Mouse (Mus musculus) spleen, postnatal 36 days (tissue): ENCODE results near the gene Il25.

ENCODE experiments used
- DNase-seq, 2 experiments: peaks; one replicate each; pipeline ENCODE4 v3.0.0; 2022; ENCODE audit warnings: low spot score in 2 of 2, mixed read lengths in 1 of 2

Gene Il25

DNA sequence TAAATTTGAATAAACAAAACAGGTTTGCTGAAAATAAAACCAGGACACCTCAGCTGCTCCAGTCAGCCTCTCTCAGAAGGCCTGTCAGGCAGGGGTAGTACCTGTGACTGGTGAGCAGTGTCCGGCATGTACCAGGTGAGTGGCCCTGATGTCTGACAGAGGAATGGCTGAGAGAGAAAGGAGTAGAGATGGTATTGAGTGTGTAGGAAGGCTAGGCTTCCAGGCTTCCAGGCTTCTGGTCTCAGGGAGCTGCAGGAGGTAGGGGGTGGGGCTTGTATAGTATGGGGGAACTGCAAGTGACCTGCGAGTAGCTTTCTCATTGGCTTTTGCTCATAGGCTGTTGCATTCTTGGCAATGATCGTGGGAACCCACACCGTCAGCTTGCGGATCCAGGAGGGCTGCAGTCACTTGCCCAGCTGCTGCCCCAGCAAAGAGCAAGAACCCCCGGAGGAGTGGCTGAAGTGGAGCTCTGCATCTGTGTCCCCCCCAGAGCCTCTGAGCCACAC, at the start of gene Il25:
Il25 (plus strand) TSS at position 51 of the 506 bp plus-strand sequence.
- DNase-seq: no peak

DNA sequence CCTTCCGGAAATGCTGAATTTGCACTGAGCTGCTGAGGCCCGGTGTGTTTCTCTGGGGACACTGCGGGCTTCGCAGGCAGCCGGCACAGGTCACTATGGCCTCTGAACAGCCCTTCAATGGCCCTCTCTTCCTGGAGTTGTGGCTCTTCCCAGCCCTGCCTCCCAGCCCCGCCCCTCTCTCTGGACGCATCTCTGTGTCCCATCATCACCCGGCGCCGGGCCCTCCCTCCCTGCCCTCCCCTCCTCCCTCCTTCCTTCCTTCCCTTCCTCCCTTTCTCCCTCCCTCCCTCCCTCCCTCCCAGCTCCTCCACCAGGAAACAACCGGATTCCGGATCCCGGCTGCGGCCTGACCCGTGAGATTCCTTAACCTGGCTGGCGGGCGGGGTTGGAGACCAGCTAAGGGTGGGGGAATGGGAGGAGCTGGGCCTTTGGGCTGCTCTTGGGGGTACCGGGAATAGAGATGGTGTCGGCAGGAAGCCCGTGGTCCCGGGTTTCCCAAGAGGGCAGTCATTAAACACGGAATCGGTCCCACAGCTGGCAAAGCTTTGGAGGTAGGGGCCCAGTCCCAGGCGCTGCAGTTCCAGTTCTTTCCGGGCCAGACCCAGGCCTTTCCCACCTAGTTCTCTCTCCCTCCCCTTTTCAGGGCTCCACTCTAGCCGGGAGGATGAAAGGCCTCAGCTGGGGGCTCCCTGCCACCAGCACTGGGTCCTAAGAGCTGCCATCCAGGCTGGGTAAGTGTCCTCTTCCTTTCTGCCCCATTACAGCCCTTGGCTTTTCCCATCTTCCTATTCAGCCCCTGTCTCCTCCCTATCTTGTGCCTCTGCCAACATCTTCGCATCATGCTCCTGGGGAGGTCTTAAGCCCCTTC, 49.1 kb upstream of the Il25 start, which contains the start of the genes Bcl2l2 and Gm20521:
Bcl2l2 (plus strand) TSS at position 224 of the 868 bp plus-strand sequence.
Gm20521 (plus strand) TSS at position 288 of the 868 bp plus-strand sequence.
- peak; percentile 31 to 46 for DNase-seq

DNA sequence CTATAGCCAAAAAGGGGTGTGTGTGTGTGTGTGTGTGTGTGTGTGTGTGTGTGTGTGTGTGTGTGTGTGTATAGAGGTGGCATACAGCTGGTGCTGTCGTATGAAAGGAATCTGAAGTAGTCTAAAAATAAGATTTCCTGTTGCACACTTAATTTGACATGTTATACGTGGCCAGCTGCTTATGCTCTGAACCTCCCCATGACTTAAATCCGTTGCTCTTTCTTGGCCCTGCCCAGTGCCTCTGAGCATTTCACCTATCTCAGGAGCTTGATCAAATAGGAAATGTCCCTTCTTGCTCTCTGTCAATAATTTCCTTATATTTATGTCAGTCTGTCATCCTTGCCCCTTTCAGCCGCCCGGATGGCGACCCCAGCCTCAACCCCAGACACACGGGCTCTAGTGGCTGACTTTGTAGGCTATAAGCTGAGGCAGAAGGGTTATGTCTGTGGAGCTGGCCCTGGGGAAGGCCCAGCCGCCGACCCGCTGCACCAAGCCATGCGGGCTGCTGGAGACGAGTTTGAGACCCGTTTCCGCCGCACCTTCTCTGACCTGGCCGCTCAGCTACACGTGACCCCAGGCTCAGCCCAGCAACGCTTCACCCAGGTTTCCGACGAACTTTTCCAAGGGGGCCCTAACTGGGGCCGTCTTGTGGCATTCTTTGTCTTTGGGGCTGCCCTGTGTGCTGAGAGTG, 48.3 kb upstream of the Il25 start:
- no peak for DNase-seq

DNA sequence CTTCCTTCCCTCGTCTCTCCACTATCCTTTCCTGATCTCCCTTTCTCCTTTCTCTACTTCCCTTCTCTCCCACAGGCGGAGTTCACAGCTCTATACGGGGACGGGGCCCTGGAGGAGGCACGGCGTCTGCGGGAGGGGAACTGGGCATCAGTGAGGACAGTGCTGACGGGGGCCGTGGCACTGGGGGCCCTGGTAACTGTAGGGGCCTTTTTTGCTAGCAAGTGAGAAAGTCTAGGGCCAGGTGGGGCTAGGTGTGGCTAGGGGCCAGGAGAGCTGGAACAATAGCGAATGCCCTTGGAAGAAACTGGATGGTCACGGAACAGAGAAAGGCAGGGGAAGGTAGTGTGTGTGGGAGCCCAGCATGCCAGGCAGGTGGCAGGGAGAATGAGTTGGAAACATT, 47.2 kb upstream of the Il25 start:
- no peak for DNase-seq

DNA sequence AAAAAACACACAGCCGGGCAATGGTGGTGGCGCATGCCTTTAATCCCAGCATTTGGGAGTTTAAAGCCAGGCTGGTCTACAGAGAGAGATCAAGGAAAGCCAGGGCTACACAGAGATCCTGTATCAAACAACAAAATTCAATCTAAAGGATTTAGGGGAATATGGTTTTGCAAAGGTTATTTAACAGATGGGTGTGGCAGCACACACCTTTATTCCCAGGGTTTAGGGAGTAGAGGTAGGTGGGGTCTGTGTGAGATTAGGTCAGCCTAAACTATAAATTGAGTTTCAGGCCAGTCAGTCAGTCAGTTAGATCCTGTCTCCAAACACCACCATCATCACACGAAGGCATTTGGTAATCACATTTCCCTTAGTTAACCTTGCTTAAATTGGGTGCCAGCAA, 40.3 kb upstream of the Il25 start, which contains the start of gene Pabpn1:
Pabpn1 (plus strand) TSS at position 301 of the 400 bp plus-strand sequence.
- DNase-seq: no peak

DNA sequence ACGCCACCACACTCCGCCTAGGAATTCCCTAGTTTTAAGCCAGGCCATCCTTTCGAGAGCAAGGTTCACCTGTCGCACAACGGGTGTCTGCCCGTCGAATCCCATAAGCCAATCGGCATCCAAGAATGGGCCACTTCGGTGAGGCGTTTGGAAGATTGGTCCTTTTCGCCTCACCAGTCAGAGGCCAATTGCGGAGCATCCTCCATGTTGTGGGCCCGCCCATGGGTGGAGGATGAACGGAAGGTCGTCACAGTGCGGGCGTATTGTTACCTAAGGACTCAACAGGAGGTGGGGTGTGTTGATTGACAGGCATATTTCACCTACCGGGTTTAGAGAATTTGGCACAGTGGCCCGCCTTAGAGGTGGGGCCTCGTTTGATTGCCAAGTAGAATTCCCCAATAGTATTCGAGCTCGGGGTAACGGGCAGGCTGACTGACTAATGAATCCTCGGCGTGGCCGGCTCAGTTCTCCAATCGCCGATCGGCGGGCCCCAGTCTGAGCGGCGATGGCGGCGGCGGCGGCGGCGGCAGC, 38.8 kb upstream of the Il25 start:
- DNase-seq: peak; percentile 98 to 99

DNA sequence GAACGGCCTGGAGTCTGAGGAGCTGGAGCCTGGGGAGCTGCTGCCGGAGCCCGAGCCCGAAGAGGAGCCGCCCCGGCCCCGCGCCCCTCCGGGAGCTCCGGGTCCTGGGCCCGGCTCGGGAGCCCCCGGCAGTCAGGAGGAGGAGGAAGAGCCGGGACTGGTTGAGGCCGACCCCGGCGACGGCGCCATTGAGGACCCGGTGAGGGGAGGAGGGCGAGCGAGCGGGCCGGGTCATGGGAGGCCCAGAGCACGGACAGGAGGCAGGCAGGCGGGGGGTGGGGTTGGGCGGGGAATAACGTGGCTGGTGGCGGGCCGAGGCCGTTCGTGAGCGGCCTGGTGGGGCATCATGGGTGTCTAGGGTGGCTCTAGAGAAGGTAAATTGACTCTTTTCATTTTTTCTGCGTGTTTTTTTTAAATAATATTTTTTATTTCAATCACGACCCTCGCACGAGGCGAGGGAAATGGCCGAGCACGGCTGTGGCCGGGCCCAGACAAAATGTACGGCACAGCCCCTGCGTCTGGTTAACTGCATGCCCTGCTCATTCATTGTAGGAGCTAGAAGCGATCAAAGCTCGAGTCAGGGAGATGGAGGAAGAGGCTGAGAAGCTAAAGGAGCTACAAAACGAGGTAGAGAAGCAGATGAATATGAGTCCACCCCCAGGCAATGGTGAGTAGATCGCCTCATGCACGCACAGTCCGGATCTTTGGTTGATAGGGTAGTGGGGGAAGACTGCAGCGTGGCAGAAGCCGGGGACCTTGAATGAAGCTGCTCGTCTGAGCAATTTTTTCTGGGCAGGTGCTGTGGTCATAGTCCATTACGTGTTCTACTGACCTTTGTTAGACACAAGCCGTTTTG, 38.0 kb upstream of the Il25 start:
- peak; percentile 53 to 57 for DNase-seq

DNA sequence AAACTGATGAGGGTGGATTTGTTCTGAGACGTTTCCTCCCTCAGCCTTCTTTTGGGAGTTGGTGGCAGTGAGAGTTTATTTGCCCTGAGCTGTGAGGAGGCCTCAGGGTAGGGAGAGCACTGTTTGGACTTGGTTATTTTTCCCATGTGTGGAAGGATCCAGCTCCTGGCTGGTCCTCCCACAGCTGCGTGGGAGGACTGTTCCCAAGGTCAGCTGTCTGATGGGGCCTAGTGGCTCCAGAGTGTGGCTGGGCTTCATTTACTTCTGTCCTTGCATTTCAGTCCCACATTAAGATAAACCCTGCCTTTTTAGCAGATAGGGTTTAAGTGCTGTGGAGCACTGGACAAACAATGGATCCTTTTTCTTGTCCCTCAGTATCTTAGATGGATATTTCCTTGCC, 35.0 kb upstream of the Il25 start:
- DNase-seq: no peak

DNA sequence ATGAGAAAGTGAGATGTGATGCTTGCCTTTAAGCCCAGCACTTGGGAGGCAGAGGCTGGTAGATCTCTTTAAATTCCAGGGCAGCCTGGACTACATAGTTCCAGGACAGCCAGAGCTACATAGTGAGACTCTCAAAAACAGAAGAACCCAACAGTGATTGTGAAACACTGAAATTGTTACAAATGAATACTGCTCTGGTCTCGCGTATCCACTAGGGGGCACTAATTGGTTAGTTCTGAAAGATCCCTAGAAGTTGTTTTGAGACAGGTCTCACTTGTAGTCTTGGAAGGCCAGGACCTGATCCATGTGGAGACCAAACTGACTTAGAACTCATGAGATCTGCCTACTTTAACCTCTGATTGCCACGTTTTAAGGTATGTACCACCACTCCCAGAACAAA, 32.1 kb upstream of the Il25 start:
- peak; percentile 34 to 60 for DNase-seq

DNA sequence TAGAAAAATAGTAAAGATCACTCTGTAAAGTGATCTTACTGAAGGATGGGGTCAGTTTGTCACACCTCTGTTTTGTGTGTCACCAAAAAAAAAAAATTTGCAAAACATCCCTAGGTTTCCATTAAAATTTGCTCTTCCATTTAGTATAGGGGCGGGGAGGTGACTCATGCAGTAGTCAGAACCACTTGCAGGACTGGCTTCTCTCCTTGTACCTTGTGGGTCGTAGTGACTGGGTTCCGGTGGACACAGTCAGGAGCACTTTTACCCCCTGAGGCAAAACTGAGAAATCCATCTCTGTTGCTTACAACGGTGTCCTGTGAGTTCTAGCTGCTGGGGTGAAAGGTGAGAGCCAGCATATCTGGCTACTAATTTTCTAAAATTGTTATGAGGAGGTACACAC, 28.9 kb upstream of the Il25 start:
- DNase-seq: no peak

DNA sequence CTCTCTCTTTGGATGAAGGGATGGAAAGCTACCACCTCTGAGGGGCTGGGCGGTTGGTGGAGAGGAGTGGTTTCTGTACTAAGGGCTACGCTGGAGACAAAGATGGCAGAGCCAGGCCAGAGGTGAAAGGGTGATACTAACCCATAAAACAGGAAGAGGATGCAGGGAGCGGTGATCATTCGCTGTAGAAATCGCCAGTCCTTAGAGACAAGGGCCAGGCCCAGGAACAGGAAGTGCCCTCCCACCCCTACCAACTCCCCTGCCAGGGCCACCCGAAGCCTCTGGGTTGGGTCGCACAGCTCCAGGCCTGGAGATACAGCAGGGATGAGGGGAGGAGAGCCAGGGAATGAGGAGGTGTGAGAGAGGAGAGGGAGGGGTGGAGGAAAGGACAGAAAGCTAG, 23.8 kb upstream of the Il25 start:
- no peak for DNase-seq

DNA sequence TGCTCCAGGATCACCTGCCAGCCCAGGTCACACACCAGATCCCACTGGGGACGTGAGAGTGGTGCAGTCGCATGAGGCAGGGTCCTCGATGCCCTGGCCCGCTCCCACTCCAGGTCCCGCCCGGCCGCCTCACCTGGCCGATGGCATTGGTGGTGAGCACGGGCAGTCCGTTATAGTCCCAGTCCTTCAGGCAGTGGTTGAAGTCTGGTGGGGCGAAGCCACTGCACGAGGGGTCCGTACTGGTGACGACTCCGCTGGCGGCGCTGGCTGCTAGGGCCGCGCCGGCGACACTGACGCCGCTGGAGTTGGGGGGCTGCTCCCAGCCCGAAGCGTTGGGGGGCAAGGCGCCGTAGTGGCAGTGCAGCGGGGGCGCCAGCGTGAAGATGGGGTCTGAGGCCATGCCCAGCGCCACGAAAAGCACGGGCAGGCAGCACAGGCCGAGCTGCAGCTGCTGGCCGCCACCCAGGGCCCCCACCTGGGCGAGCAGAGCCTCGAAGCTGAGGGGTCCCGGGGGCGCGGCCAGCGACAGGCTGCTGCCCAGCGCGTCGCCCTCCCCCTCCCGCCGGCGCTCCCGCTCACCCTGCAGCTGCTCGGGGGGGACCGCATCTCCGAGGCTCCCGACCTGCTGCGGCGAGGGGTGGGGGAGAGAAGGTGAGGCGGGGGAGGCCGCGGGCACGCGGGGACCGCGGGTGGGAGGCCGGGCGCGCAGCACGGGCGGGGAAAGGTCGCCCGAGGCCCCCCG, 20.2 kb upstream of the Il25 start:
- DNase-seq: no peak

DNA sequence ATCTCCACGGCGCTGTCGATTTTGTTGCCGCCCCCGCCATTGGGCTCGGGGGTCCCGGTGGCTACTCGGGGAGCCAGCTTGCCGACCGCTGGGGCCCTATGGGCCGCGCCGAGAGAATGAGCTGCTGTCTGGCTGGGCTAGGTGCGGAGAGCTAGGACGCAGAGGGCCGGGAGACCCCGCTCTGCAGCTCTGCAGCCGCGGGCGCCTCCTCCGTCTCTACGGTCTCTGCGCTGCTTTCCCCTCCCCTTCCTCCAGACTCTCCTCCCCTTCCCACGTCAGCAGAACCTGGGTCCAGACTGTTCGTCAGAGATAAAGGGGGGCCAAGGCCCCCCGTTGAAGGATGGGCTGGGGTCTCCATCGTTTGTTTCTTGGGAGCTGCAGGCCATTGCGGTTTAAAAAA, 19.6 kb upstream of the Il25 start, which contains the start of gene Slc22a17:
Slc22a17 (minus strand) TSS at position 247 of the 400 bp plus-strand sequence.
- DNase-seq: peak; percentile 30 to 50

DNA sequence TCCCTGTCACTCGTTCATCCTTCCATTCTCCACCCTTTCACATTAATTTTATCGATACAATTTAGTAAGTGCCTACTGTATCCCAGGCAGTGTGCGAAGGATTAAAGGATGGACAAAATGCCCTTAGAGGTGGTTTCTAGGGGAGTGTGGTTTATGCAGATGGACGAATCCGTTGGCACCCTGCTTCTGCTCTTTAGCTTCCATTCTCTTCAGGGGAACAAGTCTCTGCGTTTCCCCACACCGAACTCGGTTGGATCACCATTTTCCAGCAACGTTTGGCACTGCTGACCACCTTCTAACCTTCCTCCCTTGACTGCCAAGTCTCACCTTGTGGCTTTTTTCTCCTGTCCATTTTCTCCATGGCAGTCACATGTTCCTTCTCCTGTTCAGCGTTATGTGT, 19.2 kb upstream of the Il25 start:
- DNase-seq: no peak

DNA sequence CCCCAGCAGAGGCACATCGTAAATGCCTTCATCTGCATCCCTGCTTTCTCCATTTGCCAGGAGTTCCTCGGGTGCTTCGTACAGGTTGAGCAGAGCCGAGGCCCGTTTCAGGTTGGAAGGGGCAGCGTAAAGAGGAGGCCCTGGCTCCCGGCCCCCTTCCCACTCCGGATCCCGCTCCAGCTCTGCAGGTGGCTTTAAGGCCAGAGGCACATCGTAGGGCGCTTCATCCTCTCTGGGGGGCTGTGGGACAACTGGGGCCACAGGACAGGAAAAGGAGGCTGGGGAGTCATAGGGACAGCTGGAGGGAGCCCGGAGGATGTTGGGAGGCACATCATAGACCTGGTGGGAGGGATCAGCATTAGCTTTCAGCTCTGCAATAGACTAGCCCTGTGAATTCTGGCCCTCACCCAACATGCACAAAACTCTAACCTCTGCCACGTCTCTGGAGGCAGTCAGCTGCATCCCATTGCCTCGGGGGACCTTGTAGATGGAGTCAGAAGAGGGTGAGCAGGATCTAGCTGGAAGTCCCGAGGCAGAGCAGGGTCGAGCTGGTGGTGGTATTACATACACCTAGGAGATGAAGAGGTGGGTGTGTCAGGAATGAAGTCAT, 12.3 kb upstream of the Il25 start:
- DNase-seq: no peak

DNA sequence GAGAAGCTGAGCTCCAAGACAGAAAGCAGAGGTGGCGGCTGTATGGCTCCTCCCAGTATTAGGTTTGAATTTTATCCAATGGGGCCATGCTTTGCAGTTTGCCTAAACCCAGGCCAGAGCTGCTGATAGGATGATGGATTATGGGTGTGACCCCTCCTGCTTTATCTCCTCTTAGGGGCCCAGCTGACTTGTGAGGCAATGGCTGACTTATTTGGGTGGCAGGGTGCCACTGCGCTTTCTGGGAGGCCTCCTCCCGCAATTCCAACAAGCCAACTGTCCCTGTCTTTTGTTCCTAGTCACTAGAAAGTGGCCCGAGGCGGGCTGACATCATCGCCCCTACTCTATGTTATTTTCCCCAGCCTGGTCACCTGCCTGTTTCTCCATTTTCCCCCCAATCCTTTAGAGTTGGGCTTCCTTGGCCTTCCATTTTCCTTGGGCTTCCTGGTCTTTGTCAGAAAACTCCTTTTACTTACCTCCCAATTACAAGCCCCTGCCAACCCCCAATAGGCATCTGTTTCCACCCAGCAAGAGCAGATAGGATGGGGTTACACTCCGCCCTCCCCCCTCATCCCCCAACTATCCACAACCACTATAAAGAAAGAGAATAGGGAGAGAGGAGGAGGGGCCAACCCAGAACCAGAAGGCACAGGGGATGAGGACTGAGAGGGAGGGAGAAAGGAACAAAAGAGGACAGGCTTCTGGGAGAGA, 7.7 kb upstream of the Il25 start:
- DNase-seq: no peak

DNA sequence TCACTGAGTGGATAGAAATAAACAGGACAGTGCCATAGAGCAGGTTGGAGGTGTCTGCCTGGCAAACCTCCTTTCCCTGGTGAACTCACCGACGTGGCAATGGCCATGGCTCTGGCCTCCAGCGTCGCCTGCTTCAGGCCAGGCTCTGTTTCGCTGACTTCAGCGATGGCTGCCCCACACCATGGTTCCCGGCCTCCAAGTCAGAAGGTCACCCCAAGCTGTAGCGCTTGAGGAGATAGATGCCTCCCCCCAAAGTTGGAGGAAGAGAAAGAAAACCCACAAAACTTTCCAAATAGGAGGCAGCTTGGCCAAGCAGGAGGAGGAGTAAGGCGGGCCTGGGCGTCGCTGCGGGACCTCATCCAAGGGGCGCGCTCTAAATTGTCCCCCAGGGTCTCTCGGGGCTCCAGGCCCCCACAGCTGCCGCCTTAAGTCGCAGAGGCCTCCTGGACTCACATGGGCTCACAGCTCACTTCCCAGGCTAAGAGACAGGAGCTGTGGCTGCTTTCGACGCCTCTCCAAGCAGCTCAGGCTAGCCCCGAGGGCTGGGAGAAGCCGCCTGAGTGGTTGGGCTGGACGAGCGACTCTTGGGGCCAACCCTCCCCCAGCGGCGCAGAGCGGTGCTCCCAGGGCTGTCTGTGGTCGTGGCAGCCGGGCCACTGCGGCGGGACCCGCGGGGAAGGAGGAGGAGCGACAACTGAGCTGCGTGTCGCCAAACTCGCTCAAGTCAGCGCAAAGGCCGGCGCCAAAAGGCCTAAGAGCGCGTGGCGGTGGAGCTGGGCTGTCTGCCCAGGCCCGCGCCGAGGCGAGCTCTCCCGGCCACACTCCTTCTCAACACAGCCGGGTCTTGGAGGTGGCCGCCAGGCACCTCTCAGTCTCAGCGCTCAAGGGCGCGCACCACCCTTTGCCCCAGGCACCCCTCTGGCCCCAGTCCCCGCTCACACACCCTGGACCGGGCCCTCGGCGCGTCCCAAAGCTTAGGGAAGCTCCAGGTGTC, 6.8 kb upstream of the Il25 start, which contains the start of gene Efs:
Efs (minus strand) TSS at position 778 of the 994 bp plus-strand sequence.
- no peak for DNase-seq
